In the genomic region with DNA sequence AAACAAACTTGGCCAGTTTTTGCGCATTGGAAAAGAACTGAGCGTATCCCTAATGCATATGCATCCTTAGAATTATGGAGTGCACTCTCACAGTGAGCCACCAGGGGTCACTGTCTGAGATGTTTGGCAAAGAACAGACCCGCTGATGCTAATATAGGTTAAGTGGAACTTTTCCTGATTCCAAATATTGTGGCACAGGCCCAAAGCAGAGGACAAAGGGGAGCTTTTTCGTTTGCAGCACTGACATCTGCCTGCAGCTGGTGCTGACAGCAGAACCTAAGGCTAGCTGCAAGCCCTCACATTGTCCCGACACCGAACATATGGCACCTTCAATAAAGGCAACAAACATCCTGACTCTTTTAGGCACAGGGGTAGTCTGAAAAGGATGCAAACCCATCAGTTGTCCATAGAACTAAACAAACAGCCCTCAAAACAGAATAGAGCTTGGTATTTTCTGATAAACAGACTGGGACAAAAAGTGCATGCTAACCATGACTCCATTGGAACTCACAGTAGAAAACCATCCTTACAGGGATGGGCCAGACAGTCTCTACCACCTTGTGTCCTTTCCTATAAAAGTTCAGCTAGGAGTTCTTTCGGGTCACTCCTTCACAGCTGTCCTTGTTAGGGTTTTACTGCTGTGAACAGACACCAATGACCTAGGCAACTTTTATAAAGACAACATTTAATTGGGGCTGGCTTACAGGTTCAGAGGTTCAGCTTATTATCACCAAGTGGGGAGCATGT, we compare ENCODE assay signal across 8 mouse cellular contexts.
DNase-seq lines count a peak whose midpoint lies in the region; ATAC-seq and TF ChIP-seq lines count a peak whose summit lies in the region.

No protein-coding gene starts in this region.

- no peak for ATAC-seq in heart, embryonic 12.5 days (ENCODE audit: insufficient number of reproducible peaks, low FRiP score)
- ATAC-seq in limb, embryonic 12.5 days (ENCODE audit: insufficient number of reproducible peaks, insufficient read depth, low FRiP score, low TSS enrichment, low read depth): 0 out of 2 replicates have a peak, but pooled peaks have one; percentile 56

- H3K36me3 ChIP-seq in heart, embryonic 12.5 days: no peaks in the 10 kb centered on the region
- H3K36me3 ChIP-seq in limb, embryonic 12.5 days: no peaks in the 10 kb centered on the region
- H3K36me3 ChIP-seq in testis, adult 2 months (ENCODE audit: control insufficient read depth, insufficient read depth, low read length): no peaks in the 10 kb centered on the region

- WGBS in heart, embryonic 12.5 days: 48% methylated on average over 7 of the region's 7 CpGs
- WGBS in limb, embryonic 12.5 days: 49% methylated on average over 7 of the region's 7 CpGs

- no peak overlapping the region for H3K4me2 ChIP-seq in heart, embryonic 12.5 days
- no peak overlapping the region for H3K4me2 ChIP-seq in limb, embryonic 12.5 days

- peak; percentile 40 to 83 for DNase-seq in heart, adult 18-20 months
- DNase-seq in cerebellum, postnatal 14 days: peak; percentile 89
- DNase-seq in gastrocnemius, adult 8-10 months (ENCODE audit: low spot score in 2 of 2): peak; percentile 5 to 21
- peak; percentile 74 for DNase-seq in kidney, adult 9 months
- peak; percentile 24 for DNase-seq in naive thymus-derived CD4-positive, alpha-beta T cell, adult 2 months (ENCODE audit: low read depth)

- H3K4me1 ChIP-seq in heart, embryonic 12.5 days (replicated peaks): no peaks in the 10 kb centered on the region
- no peaks in the 10 kb centered on the region for H3K4me1 ChIP-seq in limb, embryonic 12.5 days (replicated peaks)
- H3K4me1 ChIP-seq in testis, adult 2 months (ENCODE audit: control insufficient read depth, insufficient read depth, low read length): no peaks in the 10 kb centered on the region

- H3K9ac ChIP-seq in heart, embryonic 12.5 days: no peak overlapping the region
- H3K9ac ChIP-seq in limb, embryonic 12.5 days (replicated peaks): no peak overlapping the region

- no peak overlapping the region for H3K27ac ChIP-seq in heart, embryonic 12.5 days (ENCODE audit: poor library complexity, severe bottlenecking)
- H3K27ac ChIP-seq in limb, embryonic 12.5 days: no peak overlapping the region
- H3K27ac ChIP-seq in testis, adult 2 months (ENCODE audit: control insufficient read depth, insufficient read depth, low read depth, low read length): no peak overlapping the region

- H3K9me3 ChIP-seq in heart, embryonic 12.5 days (replicated peaks): no peaks in the 10 kb centered on the region
- no peaks in the 10 kb centered on the region for H3K9me3 ChIP-seq in limb, embryonic 12.5 days

- TF ChIP-seq POLR2A in testis, adult 2 months (IDR thresholded peaks at IDR 0.05; ENCODE audit: control insufficient read depth, low read depth, low read length): no peak

- TF ChIP-seq CTCF in testis, adult 2 months (IDR thresholded peaks at IDR 0.05; ENCODE audit: control insufficient read depth, insufficient read depth, insufficient replicate concordance, low read depth, low read length): peak; percentile 4; the same call in 1 of the 2 replicates

- no peak overlapping the region for H3K4me3 ChIP-seq in heart, embryonic 12.5 days
- H3K4me3 ChIP-seq in limb, embryonic 12.5 days (replicated peaks): no peak overlapping the region
- H3K4me3 ChIP-seq in testis, adult 2 months (ENCODE audit: control insufficient read depth, low read depth, low read length): no peak overlapping the region

- H3K27me3 ChIP-seq in heart, embryonic 12.5 days (replicated peaks): no peaks in the 10 kb centered on the region
- no peaks in the 10 kb centered on the region for H3K27me3 ChIP-seq in limb, embryonic 12.5 days
- H3K27me3 ChIP-seq in testis, adult 2 months (ENCODE audit: control insufficient read depth, insufficient read depth, low read length): no peaks in the 10 kb centered on the region

Comparison
In these comparisons a context has a peak if more than half of its experiments do, and no peak if none do; other contexts are left out.
1. DNase-seq: peak in every context shown above with its lines; median percentile 89 in cerebellum, postnatal 14 days; 74 in kidney, adult 9 months; 62 in heart, adult 18-20 months; 24 in naive thymus-derived CD4-positive, alpha-beta T cell, adult 2 months; 13 in gastrocnemius, adult 8-10 months.